Mouse (Mus musculus): ENCODE measurements at regions not wholly inside any gene's neighbourhood (a gene's known extent, or its start where the extent isn't known, plus 50 kb on each side); places are given as distances from the start of the nearest gene placed in this dataset.

DNA sequence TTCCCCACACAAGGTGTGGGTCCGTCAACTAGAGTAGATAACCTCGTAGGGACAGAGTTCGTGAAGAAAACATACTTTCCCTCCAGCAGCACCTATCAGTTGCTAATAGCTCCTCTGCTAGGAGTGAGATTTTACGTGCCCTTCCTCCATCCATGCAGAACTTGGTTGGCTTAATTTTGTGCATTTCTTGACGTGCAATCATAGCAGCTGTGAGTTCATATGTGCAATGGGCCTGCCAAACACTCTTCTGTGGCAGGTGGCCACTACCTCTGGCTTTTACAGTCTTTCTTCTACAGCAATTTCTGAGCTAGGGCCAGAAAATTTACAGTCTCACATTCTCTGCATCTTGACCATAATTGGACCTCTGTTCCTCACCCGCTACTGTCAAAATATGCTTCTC, 161.9 kb upstream of the Btg1 start:
- TF ChIP-seq EP300 (IDR thresholded peaks at IDR 0.05; ENCODE audit: insufficient read depth, low read depth, low read length) (no peak), POLR2A (IDR thresholded peaks at IDR 0.05; ENCODE audit: insufficient read depth, low read depth, low read length) (no peak)

All from heart, adult 2 months (tissue).